Mouse (Mus musculus): ENCODE measurements around the gene Hoxd10.

The Hoxd10 gene

GRCm38 (mm10) chr2:74706393-74706960 lies 14.8 kb downstream of the Hoxd10 start:
- in situ Hi-C loops (cut with MboI, MseI) = no loop called here

- in situ Hi-C loops (cut with MboI, MseI) = no loop called here
Measured at GRCm38 (mm10) chr2:74707599-74707998, 15.9 kb downstream of the Hoxd10 start.

- in situ Hi-C loops (cut with MboI, MseI) = no loop called here
Measured at GRCm38 (mm10) chr2:74708676-74709075, 17.0 kb downstream of the Hoxd10 start.

GRCm38 (mm10) chr2:74709465-74710419 lies 18.0 kb downstream of the Hoxd10 start:
- in situ Hi-C loops (cut with MboI, MseI) = loop anchor here (10.0 kb wide), 1 partner anchor 115 kb away; the partner anchor contains the start of gene Mtx2

GRCm38 (mm10) chr2:74710929-74711543 lies 19.3 kb downstream of the Hoxd10 start:
- in situ Hi-C loops (cut with MboI, MseI) = loop anchor here (10.0 kb wide), 1 partner anchor 114 kb away; the partner anchor contains the start of gene Mtx2

- in situ Hi-C loops (cut with MboI, MseI) = loop anchor here (10.0 kb wide), 1 partner anchor 113 kb away; the partner anchor contains the start of gene Mtx2
Measured at GRCm38 (mm10) chr2:74711721-74712621, 20.2 kb downstream of the Hoxd10 start, which contains the start of the genes Hoxd3 and Hoxd4. TSS of gene Hoxd3 (plus strand) at chr2:74711927. TSS of gene Hoxd4 (plus strand) at chr2:74711929.

GRCm38 (mm10) chr2:74713239-74714150 lies 21.8 kb downstream of the Hoxd10 start:
- in situ Hi-C loops (cut with MboI, MseI) = loop anchor here (10.0 kb wide), 1 partner anchor 111 kb away; the partner anchor contains the start of gene Mtx2

- in situ Hi-C loops (cut with MboI, MseI) = loop anchor here (10.0 kb wide), 1 partner anchor 111 kb away; the partner anchor contains the start of gene Mtx2
Measured at GRCm38 (mm10) chr2:74714156-74714789, 22.5 kb downstream of the Hoxd10 start.

- in situ Hi-C loops (cut with MboI, MseI) = loop anchor here (5.0 to 10.0 kb wide), 3 partner anchors 110 to 427 kb away; partner anchors contain the start of gene Mtx2
Measured at GRCm38 (mm10) chr2:74714881-74715280, 23.2 kb downstream of the Hoxd10 start.

GRCm38 (mm10) chr2:74715504-74716241 lies 23.9 kb downstream of the Hoxd10 start:
- in situ Hi-C loops (cut with MboI, MseI) = loop anchor here (5.0 to 10.0 kb wide), 3 partner anchors 109 to 427 kb away; partner anchors contain the start of gene Mtx2

- in situ Hi-C loops (cut with MboI, MseI) = no loop called here
Measured at GRCm38 (mm10) chr2:74720384-74720783, 28.7 kb downstream of the Hoxd10 start.

- in situ Hi-C loops (cut with MboI, MseI) = no loop called here
Measured at GRCm38 (mm10) chr2:74720955-74721491, 29.3 kb downstream of the Hoxd10 start.

GRCm38 (mm10) chr2:74721882-74722281 lies 30.2 kb downstream of the Hoxd10 start:
- in situ Hi-C loops (cut with MboI, MseI) = no loop called here

GRCm38 (mm10) chr2:74722949-74723348 lies 31.2 kb downstream of the Hoxd10 start:
- in situ Hi-C loops (cut with MboI, MseI) = no loop called here

- in situ Hi-C loops (cut with MboI, MseI) = no loop called here
Measured at GRCm38 (mm10) chr2:74724244-74725015, 32.7 kb downstream of the Hoxd10 start.

GRCm38 (mm10) chr2:74725171-74725570 lies 33.4 kb downstream of the Hoxd10 start:
- in situ Hi-C loops (cut with MboI, MseI) = no loop called here

GRCm38 (mm10) chr2:74726551-74726950 lies 34.8 kb downstream of the Hoxd10 start, which contains the start of gene Gm28230:
TSS of gene Gm28230 (plus strand) at chr2:74726728.
- in situ Hi-C loops (cut with MboI, MseI) = no loop called here

Data from regulatory T cell (primary cell).